Comparison of ENCODE assay signal across 8 mouse cellular contexts in the genomic region with DNA sequence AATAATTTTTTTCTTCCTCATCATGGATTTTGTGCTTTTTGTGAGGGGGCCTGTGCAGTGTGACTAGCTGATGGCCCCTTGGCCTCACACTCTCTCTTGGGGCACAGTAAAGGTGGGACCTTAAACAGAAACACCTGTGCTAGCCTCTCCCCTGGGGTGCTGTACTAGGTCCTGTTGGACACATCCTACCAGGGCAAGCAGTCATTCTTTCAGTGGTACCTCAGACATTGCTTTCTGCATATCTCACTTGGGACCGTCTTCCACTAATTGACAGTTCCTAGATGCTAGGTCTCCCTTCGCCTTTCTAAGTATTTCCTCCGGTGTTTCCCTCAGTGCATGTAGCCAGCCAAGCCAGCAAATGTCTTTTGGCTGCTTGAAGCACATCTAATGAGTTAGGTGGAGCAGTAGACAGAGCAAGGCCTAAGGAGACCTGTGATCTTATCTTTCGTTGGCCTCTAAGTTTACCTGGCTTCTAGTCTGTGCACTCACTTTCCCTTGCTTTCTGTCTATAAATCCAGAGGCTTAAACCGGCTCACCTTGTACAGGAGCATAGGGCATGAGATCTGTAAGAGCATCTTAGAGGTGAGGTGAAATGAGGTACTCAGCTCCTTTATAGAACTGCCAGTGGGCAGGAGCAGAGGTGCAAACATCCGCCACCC. TPM values are rescaled to one million over a fixed set of nuclear protein-coding genes. Genes with fewer than 3 reads are reported as not detected.
DNase-seq lines count a peak whose midpoint lies in the region; ATAC-seq and TF ChIP-seq lines count a peak whose summit lies in the region.

No protein-coding gene starts in this region.

- in situ Hi-C loops in CH12.LX (cut with MboI; ENCODE audit: low pct_ligation_motif_present, low pct_unique_long_range_greater_than_20kb, low sequenced_read_pairs), result no loop called here

- peaks cover 11% of the 10 kb centered on the region for H3K4me1 ChIP-seq in kidney, embryonic 14.5 days (ENCODE audit: control insufficient read depth, insufficient read depth, low read length)
- peaks cover 8 to 23% of the 10 kb centered on the region in 2 experiments for H3K4me1 ChIP-seq in CH12.LX (ENCODE audit: control insufficient read depth in 1 of 2, insufficient read depth in 2 of 2)
- H3K4me1 ChIP-seq in embryonic facial prominence, embryonic 10.5 days, result peaks cover 28% of the 10 kb centered on the region
- H3K4me1 ChIP-seq in intestine, postnatal 0 days (replicated peaks; ENCODE audit: control insufficient read depth, insufficient read depth, low read length), result peaks cover 9% of the 10 kb centered on the region

- TF ChIP-seq POLR2A in CH12.LX (IDR thresholded peaks at IDR 0.05; ENCODE audit: low read depth, low read length), result no peak

- WGBS in kidney, embryonic 14.5 days, result 83% methylated on average over 6 of the region's 6 CpGs
- 91% methylated on average over 6 of the region's 6 CpGs for WGBS in embryonic facial prominence, embryonic 10.5 days
- 53% methylated on average over 6 of the region's 6 CpGs for WGBS in intestine, postnatal 0 days

- no peak overlapping the region for H3K27ac ChIP-seq in kidney, embryonic 14.5 days (ENCODE audit: low read depth, low read length)
- no peak overlapping the region for H3K27ac ChIP-seq in CH12.LX (ENCODE audit: insufficient read depth, low read depth)
- 0 out of 2 replicates have a peak overlapping the region, but pooled peaks have one; percentile 35 for H3K27ac ChIP-seq in embryonic facial prominence, embryonic 10.5 days (replicated peaks)
- H3K27ac ChIP-seq in intestine, postnatal 0 days (ENCODE audit: low read depth, low read length), result peak overlapping the region; percentile 30

- peaks cover 8% of the 10 kb centered on the region; the same call in 1 of the 2 replicates for H3K36me3 ChIP-seq in kidney, embryonic 14.5 days (ENCODE audit: control insufficient read depth, insufficient read depth, low read length)
- peaks cover 10 to 31% of the 10 kb centered on the region in 2 experiments for H3K36me3 ChIP-seq in CH12.LX (replicated peaks in 1 of 2; ENCODE audit: control insufficient read depth in 1 of 2, insufficient read depth in 1 of 2, low read length in 1 of 2)
- peaks cover 18% of the 10 kb centered on the region for H3K36me3 ChIP-seq in embryonic facial prominence, embryonic 10.5 days (replicated peaks)
- peaks cover 17% of the 10 kb centered on the region; the same call in 1 of the 2 replicates for H3K36me3 ChIP-seq in intestine, postnatal 0 days (ENCODE audit: control insufficient read depth, insufficient read depth)

- TF ChIP-seq RAD21 in CH12.LX (IDR thresholded peaks at IDR 0.05; ENCODE audit: low read depth, low read length), result no peak

- no peaks in the 10 kb centered on the region; the same call in 1 of the 2 replicates for H3K79me2 ChIP-seq in CH12.LX (replicated peaks; ENCODE audit: control insufficient read depth, extremely low read depth, insufficient read depth, poor library complexity, severe bottlenecking)

- intact Hi-C loops in left cerebral cortex, postnatal 4 days (cut with DNase I), result no loop called here

- H3K9me3 ChIP-seq in kidney, embryonic 14.5 days (ENCODE audit: control insufficient read depth, low read length), result no peaks in the 10 kb centered on the region
- H3K9me3 ChIP-seq in CH12.LX (replicated peaks; ENCODE audit: low read length), result no peaks in the 10 kb centered on the region
- H3K9me3 ChIP-seq in embryonic facial prominence, embryonic 10.5 days, result no peaks in the 10 kb centered on the region
- no peaks in the 10 kb centered on the region for H3K9me3 ChIP-seq in intestine, postnatal 0 days (ENCODE audit: control insufficient read depth)

- H3K4me2 ChIP-seq in kidney, embryonic 14.5 days (replicated peaks; ENCODE audit: low read depth, low read length), result peak overlapping the region; percentile 85
- peak overlapping the region; percentile 48; the same call in 1 of the 2 replicates for H3K4me2 ChIP-seq in CH12.LX (ENCODE audit: insufficient read depth, low read depth, poor library complexity, severe bottlenecking)
- peak overlapping the region; percentile 95 for H3K4me2 ChIP-seq in intestine, postnatal 0 days (replicated peaks; ENCODE audit: low read depth)

- no peak for DNase-seq in kidney, postnatal 4 days
- no peak for DNase-seq in CH12.LX (ENCODE audit: extremely low read depth)
- DNase-seq in embryonic facial prominence, embryonic 10.5 days (ENCODE audit: low spot score), result no peak
- DNase-seq in thymus, adult 18-20 months, result no peak
- no peak for DNase-seq in left cerebral cortex, postnatal 4 days
- no peak for DNase-seq in urinary bladder, postnatal 36 days (ENCODE audit: low spot score in 2 of 2)

- dilution Hi-C loops in CH12.LX (cut with MboI; ENCODE audit: extremely low pct_ligation_motif_present, extremely low pct_unique_long_range_greater_than_20kb, low sequenced_read_pairs), result no loop called here

- peak overlapping the region; percentile 69; the same call in 1 of the 2 replicates for H3K4me3 ChIP-seq in kidney, embryonic 14.5 days (ENCODE audit: low read length)
- H3K4me3 ChIP-seq in CH12.LX (replicated peaks in 1 of 3; ENCODE audit: low read depth in 2 of 3, low read length in 2 of 3, poor library complexity in 1 of 3), result peak overlapping the region in 1 of 3 experiments; percentile 89
- peak overlapping the region; percentile 79; the same call in 1 of the 2 replicates for H3K4me3 ChIP-seq in embryonic facial prominence, embryonic 10.5 days
- peak overlapping the region; percentile 90 for H3K4me3 ChIP-seq in intestine, postnatal 0 days (ENCODE audit: low read depth, low read length)

- H3K27me3 ChIP-seq in kidney, embryonic 14.5 days (ENCODE audit: control insufficient read depth, insufficient read depth, low read length), result no peaks in the 10 kb centered on the region
- no peaks in the 10 kb centered on the region for H3K27me3 ChIP-seq in CH12.LX (replicated peaks)
- no peaks in the 10 kb centered on the region for H3K27me3 ChIP-seq in embryonic facial prominence, embryonic 10.5 days (replicated peaks; ENCODE audit: low read depth, poor library complexity, severe bottlenecking)
- H3K27me3 ChIP-seq in intestine, postnatal 0 days (replicated peaks; ENCODE audit: control insufficient read depth, insufficient read depth, low read length), result no peaks in the 10 kb centered on the region

- no peak for ATAC-seq in kidney, embryonic 14.5 days (ENCODE audit: low FRiP score, low TSS enrichment)
- peak; percentile 26 for ATAC-seq in intestine, postnatal 0 days

- H3K9ac ChIP-seq in kidney, embryonic 14.5 days (ENCODE audit: low read depth, low read length), result peak overlapping the region; percentile 82; the same call in 1 of the 2 replicates
- peak overlapping the region; percentile 96; the same call in 1 of the 2 replicates for H3K9ac ChIP-seq in CH12.LX (ENCODE audit: insufficient read depth, low read depth)
- 0 out of 2 replicates have a peak overlapping the region, but pooled peaks have one; percentile 2 for H3K9ac ChIP-seq in intestine, postnatal 0 days (ENCODE audit: low read depth, low read length)

- TF ChIP-seq EP300 in CH12.LX (IDR thresholded peaks at IDR 0.05; ENCODE audit: low read length), result no peak

- TF ChIP-seq CTCF in CH12.LX (conservative IDR thresholded peaks at IDR 0.05 in 1 of 2, IDR thresholded peaks at IDR 0.05 in 1 of 2; ENCODE audit: low read depth in 2 of 2, low read length in 2 of 2), result no peak
- TF ChIP-seq CTCF in intestine, postnatal 0 days (IDR thresholded peaks at IDR 0.05; ENCODE audit: low read depth), result no peak

TF ChIP-seq in CH12.LX, 34 proteins besides CTCF, POLR2A, EP300 and RAD21:
- TF ChIP-seq NELFE (IDR thresholded peaks at IDR 0.05; ENCODE audit: low read depth, low read length), result no peak
- no peak for TF ChIP-seq SIN3A (IDR thresholded peaks at IDR 0.05; ENCODE audit: low read length)
- TF ChIP-seq SMC3 (IDR thresholded peaks at IDR 0.05; ENCODE audit: low read depth, low read length), result no peak
- TF ChIP-seq ETS1 (conservative IDR thresholded peaks at IDR 0.05; ENCODE audit: low read depth, low read length), result no peak
- no peak for TF ChIP-seq HCFC1 (IDR thresholded peaks at IDR 0.05; ENCODE audit: low read depth, low read length)
- no peak for TF ChIP-seq USF2 (conservative IDR thresholded peaks at IDR 0.05; ENCODE audit: low read depth, low read length)
- no peak for TF ChIP-seq TCF12 (IDR thresholded peaks at IDR 0.05; ENCODE audit: low read depth, low read length)
- TF ChIP-seq ELF1 (IDR thresholded peaks at IDR 0.05; ENCODE audit: low read depth, low read length), result no peak
- TF ChIP-seq TBP (conservative IDR thresholded peaks at IDR 0.05; ENCODE audit: low read depth, low read length), result no peak
- TF ChIP-seq BHLHE40 (IDR thresholded peaks at IDR 0.05; ENCODE audit: low read depth, low read length), result no peak
- TF ChIP-seq GABPA (IDR thresholded peaks at IDR 0.05; ENCODE audit: insufficient replicate concordance, low read depth, low read length), result no peak
- TF ChIP-seq ZKSCAN1 (IDR thresholded peaks at IDR 0.05; ENCODE audit: borderline replicate concordance, low read depth, low read length), result no peak
- TF ChIP-seq MEF2A (IDR thresholded peaks at IDR 0.05; ENCODE audit: borderline replicate concordance, low read depth, low read length), result no peak
- TF ChIP-seq E2F4 (IDR thresholded peaks at IDR 0.05; ENCODE audit: insufficient replicate concordance, low read depth, low read length), result no peak
- TF ChIP-seq CHD1 (IDR thresholded peaks at IDR 0.05; ENCODE audit: low read depth, low read length), result no peak
TF ChIP-seq in CH12.LX: peak in this region for 0.

RNA-seq across cellular contexts. Expression of a gene that starts 1.4 kb away (rescaled TPM):
- polyA plus RNA-seq in kidney, embryonic 14.5 days (2014; fragmentation: Nextera tagmentation; extraction: Ambion mirVana), result 8.9 and 9.3 TPM in 2 replicates
- total RNA-seq in CH12.LX (2012; rRNA removed), result 6.4 and 7.3 TPM in 2 replicates
- total RNA-seq in CH12.LX (2014; rRNA removed), result 2.9 and 3.7 TPM in 2 replicates
- polyA plus RNA-seq in CH12.LX (2012; ENCODE audit: insufficient read length, low read depth), result 8.8 and 9.4 TPM in 2 replicates
- polyA plus RNA-seq in embryonic facial prominence, embryonic 10.5 days (2016; fragmentation: Nextera tagmentation; extraction: Ambion mirVana), result 6.4 and 7.4 TPM in 2 replicates
- 9.7 and 11.1 TPM in 2 replicates for polyA plus RNA-seq in intestine, postnatal 0 days (2015; fragmentation: Nextera tagmentation; extraction: Ambion mirVana)
- 10 to 100 TPM; 11.4 to 15.2 TPM for total RNA-seq in left cerebral cortex, postnatal 4 days (2021)

Comparison
In these comparisons a context has a peak if more than half of its experiments do, and no peak if none do; other contexts are left out.
1. H3K27ac ChIP-seq: peak in embryonic facial prominence, embryonic 10.5 days (single experiment) and intestine, postnatal 0 days (single experiment); none in kidney, embryonic 14.5 days (single experiment) and CH12.LX (single experiment).
2. H3K9ac ChIP-seq: peak in every context shown above with its lines; median percentile 96 in CH12.LX; 82 in kidney, embryonic 14.5 days; 2 in intestine, postnatal 0 days.
3. Peak in every context shown above with its lines, with median percentiles within 50 percentile points of each other: H3K4me2 ChIP-seq.